Comparison of ENCODE assay signal across 8 mouse cellular contexts in the genomic region with DNA sequence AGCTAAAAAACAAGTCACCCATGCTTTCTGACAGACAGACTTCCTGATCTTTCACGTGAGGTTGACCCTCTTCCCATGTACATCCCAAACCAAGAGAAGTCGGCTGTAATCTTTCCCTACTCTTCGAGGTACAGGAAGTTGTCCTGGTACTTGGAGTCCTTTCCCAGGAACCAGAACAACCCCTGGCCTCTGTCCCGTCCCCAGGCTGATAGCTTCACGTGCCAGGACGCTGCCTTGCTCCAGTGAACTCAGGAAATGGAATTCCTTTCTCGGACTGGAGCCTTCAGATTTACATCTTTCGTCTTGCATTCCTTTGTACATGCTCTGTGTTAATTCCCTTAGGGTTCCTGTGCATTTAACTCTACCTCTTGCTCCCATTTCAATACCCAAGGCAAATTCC.
DNase-seq lines count a peak whose midpoint lies in the region; ATAC-seq and TF ChIP-seq lines count a peak whose summit lies in the region.
"Had no signal": no experiment of that assay in that cellular context is flagged by ENCODE, and none has a peak within 500 bp of the region (broad histone marks: within the 10 kb centered on the region; RNA-seq: fewer than 3 reads in every experiment).

No protein-coding gene starts in this region.

- H3K4me1 ChIP-seq in heart, embryonic 13.5 days, result peaks cover 12% of the 10 kb centered on the region; the same call in 1 of the 2 replicates
- no peaks in the 10 kb centered on the region for H3K4me1 ChIP-seq in forebrain, postnatal 0 days (ENCODE audit: insufficient read depth)
- no peaks in the 10 kb centered on the region for H3K4me1 ChIP-seq in midbrain, embryonic 13.5 days (replicated peaks)

- ATAC-seq in heart, embryonic 13.5 days (ENCODE audit: extremely low read depth, insufficient number of reproducible peaks, low FRiP score, low TSS enrichment), result no peak
- ATAC-seq in forebrain, postnatal 0 days, result no peak
- ATAC-seq in midbrain, embryonic 13.5 days, result no peak

- 14% methylated on average over 8 of the region's 8 CpGs for WGBS in heart, embryonic 13.5 days
- 41% methylated on average over 8 of the region's 8 CpGs for WGBS in forebrain, postnatal 0 days
- WGBS in midbrain, embryonic 13.5 days, result 38% methylated on average over 8 of the region's 8 CpGs

- H3K4me2 ChIP-seq in heart, embryonic 13.5 days, result peak overlapping the region; percentile 6; the same call in 1 of the 2 replicates
- H3K4me2 ChIP-seq in forebrain, postnatal 0 days (ENCODE audit: low read depth), result no peak overlapping the region
- H3K4me2 ChIP-seq in midbrain, embryonic 13.5 days (replicated peaks), result no peak overlapping the region

- no peak overlapping the region for H3K27ac ChIP-seq in heart, embryonic 13.5 days (replicated peaks)
- no peak overlapping the region for H3K27ac ChIP-seq in forebrain, postnatal 0 days (ENCODE audit: low read depth, low read length)
- no peak overlapping the region for H3K27ac ChIP-seq in midbrain, embryonic 13.5 days

- no peaks in the 10 kb centered on the region for H3K36me3 ChIP-seq in heart, embryonic 13.5 days
- no peaks in the 10 kb centered on the region for H3K36me3 ChIP-seq in forebrain, postnatal 0 days (ENCODE audit: insufficient read depth)
- H3K36me3 ChIP-seq in midbrain, embryonic 13.5 days, result no peaks in the 10 kb centered on the region

- H3K9me3 ChIP-seq in heart, embryonic 13.5 days, result no peaks in the 10 kb centered on the region
- H3K9me3 ChIP-seq in forebrain, postnatal 0 days (ENCODE audit: low read length), result no peaks in the 10 kb centered on the region
- H3K9me3 ChIP-seq in midbrain, embryonic 13.5 days, result no peaks in the 10 kb centered on the region

- no peak overlapping the region for H3K9ac ChIP-seq in heart, embryonic 13.5 days
- no peak overlapping the region for H3K9ac ChIP-seq in forebrain, postnatal 0 days
- H3K9ac ChIP-seq in midbrain, embryonic 13.5 days (replicated peaks), result no peak overlapping the region

- no peak for TF ChIP-seq CTCF in forebrain, postnatal 0 days (IDR thresholded peaks at IDR 0.05; ENCODE audit: low read depth)

- H3K27me3 ChIP-seq in heart, embryonic 13.5 days (replicated peaks), result no peaks in the 10 kb centered on the region
- no peaks in the 10 kb centered on the region for H3K27me3 ChIP-seq in forebrain, postnatal 0 days (ENCODE audit: insufficient read depth, low read length)
- no peaks in the 10 kb centered on the region for H3K27me3 ChIP-seq in midbrain, embryonic 13.5 days

- peak; percentile 2 for DNase-seq in Muller cell, postnatal 12 days (ENCODE audit: inconsistent ontology term)
- peak; percentile 7 for DNase-seq in ZHBTc4 (ENCODE audit: low read depth, low spot score)
- peak; percentile 79 to 86 for DNase-seq in kidney, postnatal 36 days
- DNase-seq in forebrain, postnatal 0 days, result no peak
- no peak for DNase-seq in layer of hippocampus, adult 18-20 months (ENCODE audit: low spot score in 2 of 2)
- DNase-seq: layer of hippocampus, adult 9-11 months had no signal

- H3K4me3 ChIP-seq in heart, embryonic 13.5 days, result no peak overlapping the region
- no peak overlapping the region for H3K4me3 ChIP-seq in forebrain, postnatal 0 days (ENCODE audit: low read depth, low read length)
- no peak overlapping the region for H3K4me3 ChIP-seq in midbrain, embryonic 13.5 days (replicated peaks)

Comparison
In these comparisons a context has a peak if more than half of its experiments do, and no peak if none do; other contexts are left out.
1. DNase-seq: peak in Muller cell, postnatal 12 days (single experiment), ZHBTc4 (single experiment) and kidney, postnatal 36 days (2 of 2); none in forebrain, postnatal 0 days (single experiment) and layer of hippocampus, adult 18-20 months (0 of 2).